Mouse (Mus musculus): ENCODE measurements at regions not wholly inside any gene's neighbourhood (a gene's known extent, or its start where the extent isn't known, plus 50 kb on each side); places are given as distances from the start of the nearest gene placed in this dataset.

GRCm38 (mm10) chr16:76761004-76761403 lies 252.5 kb upstream of the Usp25 start:
- intact Hi-C loops (cut with DNase I): loop anchor here (10.0 kb wide), 1 partner anchor 386 kb away; the partner anchor contains the start of gene Nrip1
- no peak for DNase-seq (ENCODE audit: low spot score in 2 of 2)

GRCm38 (mm10) chr16:76754871-76755270 lies 258.6 kb upstream of the Usp25 start:
- no peak for DNase-seq (ENCODE audit: low spot score in 2 of 2)
- intact Hi-C loops (cut with DNase I): no loop called here

GRCm38 (mm10) chr16:76746385-76746784 lies 267.1 kb upstream of the Usp25 start:
- intact Hi-C loops (cut with DNase I): no loop called here
- no peak for DNase-seq (ENCODE audit: low spot score in 2 of 2)

- intact Hi-C loops (cut with DNase I): no loop called here
- no peak for DNase-seq (ENCODE audit: low spot score in 2 of 2)
These were observed 272.4 kb upstream of the Usp25 start for GRCm38 (mm10) chr16:76741141-76741540.

- intact Hi-C loops (cut with DNase I): no loop called here
- DNase-seq (ENCODE audit: low spot score in 2 of 2): no peak
These were observed 287.5 kb upstream of the Usp25 start for GRCm38 (mm10) chr16:76725991-76726390.

- intact Hi-C loops (cut with DNase I): no loop called here
- DNase-seq (ENCODE audit: low spot score in 2 of 2): no peak
These were observed 288.2 kb upstream of the Usp25 start for GRCm38 (mm10) chr16:76725271-76725670.

- intact Hi-C loops (cut with DNase I): no loop called here
- no peak for DNase-seq (ENCODE audit: low spot score in 2 of 2)
These were observed 294.7 kb upstream of the Usp25 start for GRCm38 (mm10) chr16:76718809-76719208.

GRCm38 (mm10) chr16:76718147-76718546 lies 295.4 kb upstream of the Usp25 start:
- no peak for DNase-seq (ENCODE audit: low spot score in 2 of 2)
- intact Hi-C loops (cut with DNase I): no loop called here

- no peak for DNase-seq (ENCODE audit: low spot score in 2 of 2)
- intact Hi-C loops (cut with DNase I): no loop called here
These were observed 318.6 kb upstream of the Usp25 start for GRCm38 (mm10) chr16:76694913-76695312.

GRCm38 (mm10) chr16:76687735-76688447 lies 314.3 kb upstream of the Nrip1 start:
- DNase-seq (ENCODE audit: low spot score in 2 of 2): peak; percentile 20 to 34
- intact Hi-C loops (cut with DNase I): no loop called here

- no peak for DNase-seq (ENCODE audit: low spot score in 2 of 2)
- intact Hi-C loops (cut with DNase I): no loop called here
These were observed 311.9 kb upstream of the Nrip1 start for GRCm38 (mm10) chr16:76685562-76685961.

- peak; percentile 50 to 56 for DNase-seq (ENCODE audit: low spot score in 2 of 2)
- intact Hi-C loops (cut with DNase I): loop anchor here (5.0 kb wide), 1 partner anchor 308 kb away; the partner anchor contains the start of gene Nrip1
These were observed 306.7 kb upstream of the Nrip1 start for GRCm38 (mm10) chr16:76680061-76680911.

- no peak for DNase-seq (ENCODE audit: low spot score in 2 of 2)
- intact Hi-C loops (cut with DNase I): no loop called here
These were observed 305.3 kb upstream of the Nrip1 start for GRCm38 (mm10) chr16:76678885-76679284.

GRCm38 (mm10) chr16:76669795-76670194 lies 296.2 kb upstream of the Nrip1 start:
- intact Hi-C loops (cut with DNase I): no loop called here
- DNase-seq (ENCODE audit: low spot score in 2 of 2): no peak

GRCm38 (mm10) chr16:76667046-76667445 lies 293.4 kb upstream of the Nrip1 start:
- no peak for DNase-seq (ENCODE audit: low spot score in 2 of 2)
- intact Hi-C loops (cut with DNase I): no loop called here

GRCm38 (mm10) chr16:76655106-76655505 lies 281.5 kb upstream of the Nrip1 start:
- intact Hi-C loops (cut with DNase I): no loop called here

GRCm38 (mm10) chr16:76644281-76644680 lies 270.7 kb upstream of the Nrip1 start:
- DNase-seq (ENCODE audit: low spot score in 2 of 2): no peak
- intact Hi-C loops (cut with DNase I): no loop called here

More at GRCm38 (mm10) chr16:76655106-76655505, 281.5 kb upstream of the Nrip1 start:
- no peak for DNase-seq (ENCODE audit: low spot score in 2 of 2)

GRCm38 (mm10) chr16:76643801-76644200 lies 270.2 kb upstream of the Nrip1 start:
- intact Hi-C loops (cut with DNase I): no loop called here
- DNase-seq (ENCODE audit: low spot score in 2 of 2): no peak

GRCm38 (mm10) chr16:76635169-76635568 lies 261.5 kb upstream of the Nrip1 start:
- intact Hi-C loops (cut with DNase I): no loop called here
- no peak for DNase-seq (ENCODE audit: low spot score in 2 of 2)

- intact Hi-C loops (cut with DNase I): no loop called here
- DNase-seq (ENCODE audit: low spot score in 2 of 2): no peak
These were observed 260.6 kb upstream of the Nrip1 start for GRCm38 (mm10) chr16:76634196-76634698.

GRCm38 (mm10) chr16:76626142-76626541 lies 252.5 kb upstream of the Nrip1 start:
- intact Hi-C loops (cut with DNase I): no loop called here
- DNase-seq (ENCODE audit: low spot score in 2 of 2): no peak

Measured in left cerebral cortex, postnatal 36 days (tissue).